Mouse (Mus musculus) liver, embryonic 14.5 days (tissue): ENCODE measurements around the gene Dzip3. TPM values are rescaled to one million over a fixed set of nuclear protein-coding genes. Genes with fewer than 3 reads are reported as not detected.

ENCODE experiments used
- ATAC-seq: fragments of 200-750 bp; cut with Nextera tagmentation; 2 replicates; pipeline ENCODE4 v1.8.0; 2017; ENCODE audit warnings: moderate number of reproducible peaks, mild to moderate bottlenecking, moderate library complexity; ENCODE audit not compliant: insufficient read depth
- DNase-seq, 3 experiments: peaks; one replicate each; pipeline ENCODE4 v3.0.0-alpha.2; 2012 to 2013; ENCODE audit warnings: low read depth in 3 of 3, low spot score in 3 of 3
- H3K27ac ChIP-seq: fragments of 300-500 bp; sonication (generic); 2 replicates; pipeline ENCODE4 v1.5.1; 2014; ENCODE audit warnings: moderate library complexity, mild to moderate bottlenecking, control low read depth, inconsistent platforms
- H3K27me3 ChIP-seq: fragments of 300-500 bp; sonication (generic); 2 replicates; pipeline ENCODE4 v1.6.1; 2014; ENCODE audit warnings: mild to moderate bottlenecking, low read length, moderate library complexity; ENCODE audit not compliant: control insufficient read depth, insufficient read depth
- H3K36me3 ChIP-seq: fragments of 300-500 bp; sonication (generic); replicated peaks from 2 replicates; pipeline ENCODE4 v1.6.1; 2014; ENCODE audit warnings: low read depth; ENCODE audit not compliant: control insufficient read depth, insufficient read depth
- H3K4me1 ChIP-seq, 2 experiments: fragments of 200-500 bp in 1 of 2; fragments of 300-500 bp in 1 of 2; sonication (generic) in 1 of 2; replicated peaks; 2 replicates each; pipeline ENCODE4 v1.6.1; 2012 to 2014; ENCODE audit warnings: antibody characterized with exemption in 1 of 2, inconsistent platforms in 1 of 2, low read length in 1 of 2; ENCODE audit not compliant: control insufficient read depth in 2 of 2, insufficient read depth in 2 of 2
- H3K4me2 ChIP-seq: fragments of 300-500 bp; sonication (generic); 2 replicates; pipeline ENCODE4 v1.6.1; 2014; ENCODE audit warnings: low read depth, mild to moderate bottlenecking, control low read depth, moderate library complexity
- H3K4me3 ChIP-seq, 2 experiments: fragments of 200-500 bp in 1 of 2; fragments of 300-500 bp in 1 of 2; sonication (generic) in 1 of 2; 2 replicates each; pipeline ENCODE4 v1.5.1; 2012 to 2014; ENCODE audit warnings: low read depth in 2 of 2, low read length in 2 of 2, mild to moderate bottlenecking in 2 of 2, control low read depth in 1 of 2, inconsistent platforms in 1 of 2, moderate library complexity in 1 of 2; ENCODE audit not compliant: insufficient read depth in 1 of 2
- H3K9ac ChIP-seq: fragments of 300-500 bp; sonication (generic); replicated peaks from 2 replicates; pipeline ENCODE4 v1.6.1; 2014; ENCODE audit warnings: mild to moderate bottlenecking, control low read depth, moderate library complexity
- H3K9me3 ChIP-seq: fragments of 300-500 bp; sonication (generic); 2 replicates; pipeline ENCODE4 v1.6.1; 2016; ENCODE audit warnings: low read length, mixed read lengths; ENCODE audit not compliant: control insufficient read depth
- CTCF ChIP-seq: IDR thresholded peaks from 2 replicates; pipeline ENCODE4 v1.5.1; 2016; ENCODE audit warnings: antibody characterized with exemption, low read depth, control low read depth
- EP300 ChIP-seq: IDR thresholded peaks from 2 replicates; pipeline ENCODE4 v1.6.1; 2016; ENCODE audit warnings: antibody characterized with exemption, low read depth
- WGBS: fragments of 180-500 bp; shearing (Covaris S2); extraction: QIAGEN DNeasy Blood & Tissue Kit; methylation state at CpG from one replicate; pipeline ENCODE4 v1.1.7; 2014; ENCODE audit not compliant: insufficient replicate concordance; 5-methylcytosine and 5-hydroxymethylcytosine counted together
- polyA plus RNA-seq, 2 experiments: library from polyadenylated mRNA; depleted of rRNA in 1 of 2; stranded (reverse) in 1 of 2; unstranded in 1 of 2; fragments of >200 nt; fragmentation: Nextera tagmentation in 1 of 2; extraction: Ambion mirVana in 1 of 2; gene quantifications; 2 replicates each; pipeline versions ENCODE4 v1.2.1 to v1.2.3; 2012 to 2014

Dzip3 gene
- polyA plus RNA-seq, 2 experiments: 5.8 TPM

DNA sequence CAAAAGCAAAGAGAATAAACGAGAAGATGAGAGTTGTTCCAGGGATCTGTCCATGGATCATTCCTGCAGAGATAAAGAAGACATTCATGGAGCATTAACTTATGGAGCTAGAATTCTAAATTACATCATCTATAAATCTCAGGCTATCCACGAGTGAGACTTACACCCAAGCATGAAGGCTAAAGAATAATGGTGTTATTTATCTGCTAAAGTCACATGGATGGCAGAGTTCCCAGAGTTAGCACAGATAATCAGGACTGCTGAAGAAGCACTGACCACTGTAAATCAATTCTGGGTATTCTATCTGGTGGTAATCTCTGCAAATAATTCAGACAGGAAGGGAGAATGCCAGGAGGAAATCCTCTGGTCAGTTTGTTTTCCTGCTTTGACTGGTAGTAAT lies 103.2 kb downstream of the Dzip3 start:
- H3K27me3 ChIP-seq: no peaks in the 10 kb centered on the region
- H3K4me2 ChIP-seq: no peak overlapping the region
- 37% methylated on average over 2 of the region's 2 CpGs for WGBS
- ATAC-seq (no peak), DNase-seq (no peak)
- H3K9ac ChIP-seq: no peak overlapping the region
- H3K4me3 ChIP-seq: no peak overlapping the region
- H3K27ac ChIP-seq: no peak overlapping the region
- H3K36me3 ChIP-seq: no peaks in the 10 kb centered on the region
- no peaks in the 10 kb centered on the region for H3K9me3 ChIP-seq
- TF ChIP-seq EP300 (no peak), CTCF (no peak)
- no peaks in the 10 kb centered on the region for H3K4me1 ChIP-seq

Other genes with a start within 250 kb of the Dzip3 start
- gene Trat1, start 222.1 kb downstream of the Dzip3 start, polyA plus RNA-seq (2012; rRNA removed): not detected in 2 replicates
- gene Trat1, start 222.1 kb downstream of the Dzip3 start, polyA plus RNA-seq (2014; fragmentation: Nextera tagmentation; extraction: Ambion mirVana): not detected in 2 replicates
- gene Retnlb, start 177.3 kb downstream of the Dzip3 start, polyA plus RNA-seq (2012; rRNA removed): not detected in 2 replicates
- not detected in 2 replicates for gene Retnlb, start 177.3 kb downstream of the Dzip3 start, polyA plus RNA-seq (2014; fragmentation: Nextera tagmentation; extraction: Ambion mirVana)
- gene Retnla, start 151.6 kb downstream of the Dzip3 start, polyA plus RNA-seq (2012; rRNA removed): not detected in 2 replicates
- not detected in 2 replicates for gene Retnla, start 151.6 kb downstream of the Dzip3 start, polyA plus RNA-seq (2014; fragmentation: Nextera tagmentation; extraction: Ambion mirVana)
- 2.2 and 3.1 TPM in 2 replicates for gene Retnlg, start 121.5 kb downstream of the Dzip3 start, polyA plus RNA-seq (2012; rRNA removed)
- 2.4 and 3.2 TPM in 2 replicates for gene Retnlg, start 121.5 kb downstream of the Dzip3 start, polyA plus RNA-seq (2014; fragmentation: Nextera tagmentation; extraction: Ambion mirVana)
- 13.5 and 20.8 TPM in 2 replicates for gene Cip2a, start within 50 bp of the Dzip3 start, polyA plus RNA-seq (2012; rRNA removed)
- gene Cip2a, start within 50 bp of the Dzip3 start, polyA plus RNA-seq (2014; fragmentation: Nextera tagmentation; extraction: Ambion mirVana): 21.4 and 24.4 TPM in 2 replicates
- not detected in 2 replicates for gene Myh15, start 63.3 kb upstream of the Dzip3 start, polyA plus RNA-seq (2012; rRNA removed)
- not detected in 2 replicates for gene Myh15, start 63.3 kb upstream of the Dzip3 start, polyA plus RNA-seq (2014; fragmentation: Nextera tagmentation; extraction: Ambion mirVana)